Comparison of ENCODE assay signal across 8 mouse cellular contexts in genomic region chr19:3906795-3907786, GRCm38 (mm10). TPM values are rescaled to one million over a fixed set of nuclear protein-coding genes. Genes with fewer than 3 reads are reported as not detected.
DNase-seq lines count a peak whose midpoint lies in the region; ATAC-seq lines count a peak whose summit lies in the region.

Gene Tcirg1, minus strand, starts transcription at chr19:3907133.

- peak within 1 kb of the TSS; percentile 94 for H3K27ac ChIP-seq in intestine, embryonic 16.5 days (ENCODE audit: low read length)
- 0 out of 2 replicates have a peak within 1 kb of the TSS, but pooled peaks have one; percentile 21 for H3K27ac ChIP-seq in limb, embryonic 11.5 days (replicated peaks; ENCODE audit: low read depth, low read length)
- no peak within 1 kb of the TSS for H3K27ac ChIP-seq in midbrain, embryonic 12.5 days (replicated peaks)

- peak; percentile 92 for ATAC-seq in intestine, embryonic 16.5 days
- ATAC-seq in limb, embryonic 11.5 days (ENCODE audit: insufficient number of reproducible peaks, low FRiP score, low TSS enrichment, low read depth): peak; percentile 49; the same call in 1 of the 2 replicates
- ATAC-seq in midbrain, embryonic 12.5 days (ENCODE audit: low FRiP score, low read depth): peak; percentile 55; the same call in 1 of the 2 replicates

- 3% methylated on average over 36 of the region's 36 CpGs for WGBS in intestine, embryonic 16.5 days
- 5% methylated on average over 36 of the region's 36 CpGs for WGBS in limb, embryonic 11.5 days
- WGBS in midbrain, embryonic 12.5 days: 7% methylated on average over 36 of the region's 36 CpGs

- H3K9me3 ChIP-seq in intestine, embryonic 16.5 days (ENCODE audit: control insufficient read depth, low read length): no peaks in the 10 kb centered on the region
- H3K9me3 ChIP-seq in limb, embryonic 11.5 days (ENCODE audit: control insufficient read depth, low read length): no peaks in the 10 kb centered on the region
- no peaks in the 10 kb centered on the region for H3K9me3 ChIP-seq in midbrain, embryonic 12.5 days

- DNase-seq in cerebellum, adult 11 months: peak; percentile 40
- DNase-seq in cerebellum, adult 11-12 months: no peak
- peak; percentile 83 for DNase-seq in embryo, embryonic 11 days
- no peak for DNase-seq in gonadal fat pad, adult 2 months (ENCODE audit: low read depth)
- peak; percentile 79 for DNase-seq in limb, embryonic 11.5 days (ENCODE audit: low spot score)
- DNase-seq in spleen, adult 18-20 months: peak; percentile 66 to 76

- peak within 1 kb of the TSS; percentile 85 for H3K4me2 ChIP-seq in intestine, embryonic 16.5 days (ENCODE audit: low read depth, low read length)
- peak within 1 kb of the TSS; percentile 72 for H3K4me2 ChIP-seq in limb, embryonic 11.5 days (ENCODE audit: low read depth, severe bottlenecking)
- peak within 1 kb of the TSS; percentile 67 for H3K4me2 ChIP-seq in midbrain, embryonic 12.5 days (replicated peaks)

- peaks cover 33% of the 10 kb centered on the region for H3K4me1 ChIP-seq in intestine, embryonic 16.5 days (ENCODE audit: control insufficient read depth, insufficient read depth, low read length)
- peaks cover 32% of the 10 kb centered on the region for H3K4me1 ChIP-seq in limb, embryonic 11.5 days (ENCODE audit: control insufficient read depth, insufficient read depth, low read length)
- peaks cover 25% of the 10 kb centered on the region for H3K4me1 ChIP-seq in midbrain, embryonic 12.5 days

- H3K27me3 ChIP-seq in intestine, embryonic 16.5 days (replicated peaks; ENCODE audit: control insufficient read depth, insufficient read depth, low read length): no peaks in the 10 kb centered on the region
- no peaks in the 10 kb centered on the region for H3K27me3 ChIP-seq in limb, embryonic 11.5 days (ENCODE audit: control insufficient read depth, insufficient read depth, low read length)
- H3K27me3 ChIP-seq in midbrain, embryonic 12.5 days: peaks cover 19% of the 10 kb centered on the region

- peak within 1 kb of the TSS; percentile 90 for H3K4me3 ChIP-seq in intestine, embryonic 16.5 days (ENCODE audit: low read length)
- H3K4me3 ChIP-seq in limb, embryonic 11.5 days (ENCODE audit: low read depth, low read length): peak within 1 kb of the TSS; percentile 56
- H3K4me3 ChIP-seq in midbrain, embryonic 12.5 days: peak within 1 kb of the TSS; percentile 45

- H3K36me3 ChIP-seq in intestine, embryonic 16.5 days (ENCODE audit: control insufficient read depth, insufficient read depth, low read length): peaks cover 20% of the 10 kb centered on the region
- H3K36me3 ChIP-seq in limb, embryonic 11.5 days (ENCODE audit: control insufficient read depth, insufficient read depth, low read length): peaks cover 18% of the 10 kb centered on the region
- H3K36me3 ChIP-seq in midbrain, embryonic 12.5 days: peaks cover 33% of the 10 kb centered on the region

- H3K9ac ChIP-seq in intestine, embryonic 16.5 days (ENCODE audit: low read depth, low read length): peak within 1 kb of the TSS; percentile 88
- H3K9ac ChIP-seq in limb, embryonic 11.5 days (ENCODE audit: low read length): peak within 1 kb of the TSS; percentile 70
- peak within 1 kb of the TSS; percentile 52 for H3K9ac ChIP-seq in midbrain, embryonic 12.5 days (replicated peaks)

RNA-seq across cellular contexts. Expression of gene Tcirg1, which starts in this region (rescaled TPM):
- polyA plus RNA-seq in gonadal fat pad, adult 2 months (2012; rRNA removed): 61.0 and 75.4 TPM in 2 replicates
- polyA plus RNA-seq in intestine, embryonic 16.5 days (2015; fragmentation: Nextera tagmentation; extraction: Ambion mirVana): 73.3 and 84.5 TPM in 2 replicates
- polyA plus RNA-seq in limb, embryonic 11.5 days (2014; fragmentation: Nextera tagmentation; extraction: Ambion mirVana): 27.3 and 28.8 TPM in 2 replicates
- 16.3 and 18.7 TPM in 2 replicates for polyA plus RNA-seq in midbrain, embryonic 12.5 days (2016; fragmentation: Nextera tagmentation; extraction: Ambion mirVana)

Comparison
In these comparisons a context has a peak if more than half of its experiments do, and no peak if none do; other contexts are left out.
1. DNase-seq: peak in cerebellum, adult 11 months (single experiment), embryo, embryonic 11 days (single experiment), limb, embryonic 11.5 days (single experiment) and spleen, adult 18-20 months (2 of 2); none in cerebellum, adult 11-12 months (single experiment) and gonadal fat pad, adult 2 months (single experiment).
2. Peak in every context shown above with its lines, with median percentiles within 50 percentile points of each other: ATAC-seq, H3K4me2 ChIP-seq, H3K4me3 ChIP-seq and H3K9ac ChIP-seq.